Mouse (Mus musculus) bone marrow, adult 2 months (tissue): Measurements from ENCODE around the gene Stx18.

Experiments used
- CTCF ChIP-seq: fragments of 200-500 bp; IDR thresholded peaks from 2 replicates; pipeline ENCODE4 v1.5.1; 2011; ENCODE audit warnings: low read length, control low read depth; ENCODE audit not compliant: control insufficient read depth, insufficient read depth
- POLR2A ChIP-seq: fragments of 200-500 bp; IDR thresholded peaks from 2 replicates; pipeline ENCODE4 v1.6.1; 2011; ENCODE audit warnings: low read depth, mild to moderate bottlenecking, control low read depth, low read length, borderline replicate concordance; ENCODE audit not compliant: control insufficient read depth

GRCm38 (mm10) chr5:38004746-38005145, 33.8 kb upstream of the Stx18 start:
- TF ChIP-seq CTCF: no peak
- no peak for TF ChIP-seq POLR2A
